Mouse (Mus musculus) cortical plate, adult 2 months (tissue): Measurements from ENCODE around the gene Srebf2.

Experiments used
- CTCF ChIP-seq: fragments of 200-500 bp; IDR thresholded peaks from 2 replicates; pipeline ENCODE4 v1.5.1; 2011; ENCODE audit warnings: mild to moderate bottlenecking, control low read depth, low read length; ENCODE audit not compliant: insufficient read depth; ENCODE audit errors: extremely low read depth
- POLR2A ChIP-seq: fragments of 200-500 bp; IDR thresholded peaks from 2 replicates; pipeline ENCODE4 v1.6.1; 2011; ENCODE audit warnings: mild to moderate bottlenecking, low read length, control low read depth; ENCODE audit not compliant: insufficient read depth; ENCODE audit errors: extremely low read depth

DNA sequence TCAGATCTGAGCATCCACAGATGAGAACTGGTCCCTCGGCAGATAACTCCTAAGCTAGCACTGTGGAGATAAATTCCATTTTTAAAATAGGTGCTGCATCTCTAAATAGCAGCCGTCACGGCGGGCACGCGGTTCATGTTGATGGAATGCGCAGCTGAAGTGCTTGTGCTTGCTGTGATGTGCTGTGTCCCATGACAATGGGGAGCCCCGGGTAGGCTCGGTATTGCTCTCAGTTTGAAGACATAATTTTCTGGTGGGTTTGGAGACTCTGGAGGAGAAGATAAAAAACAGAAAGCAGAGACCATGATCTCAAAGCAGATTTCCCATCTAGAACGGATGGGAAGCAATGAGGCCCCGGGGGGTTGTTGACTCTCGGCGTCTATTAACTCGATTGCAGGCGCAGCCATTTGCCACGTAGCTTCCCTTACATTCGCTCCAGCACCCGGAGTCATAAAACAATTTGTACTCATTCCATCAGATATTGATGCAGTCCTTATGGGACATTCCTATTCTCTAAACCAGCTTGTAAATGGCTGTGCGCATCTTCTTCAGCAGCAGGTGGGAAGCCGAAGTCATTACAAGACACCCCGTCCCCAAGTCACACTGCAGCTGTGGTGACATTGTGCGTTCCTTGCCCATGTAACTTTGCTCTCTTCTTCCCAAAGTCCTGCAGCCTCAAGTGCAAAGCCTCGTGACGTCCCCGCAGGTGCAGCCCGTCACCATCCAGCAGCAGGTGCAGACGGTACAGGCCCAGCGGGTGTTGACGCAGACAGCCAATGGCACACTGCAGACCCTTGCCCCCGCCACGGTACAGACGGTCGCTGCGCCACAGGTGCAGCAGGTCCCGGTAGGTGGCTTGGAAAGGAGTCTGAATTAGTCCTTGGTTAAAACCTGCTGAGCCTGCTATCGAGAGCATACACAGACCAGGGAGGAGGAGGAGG is 23.7 kb downstream of the Srebf2 start:
- no peak for TF ChIP-seq CTCF
- TF ChIP-seq POLR2A: no peak
